Mouse (Mus musculus): ENCODE measurements around the gene Cd96. TPM values are rescaled to one million over a fixed set of nuclear protein-coding genes. Genes with fewer than 3 reads are reported as not detected.

Cd96 gene
- polyA plus RNA-seq, 1 experiment from 2014 or later, result 0.21 TPM

DNA sequence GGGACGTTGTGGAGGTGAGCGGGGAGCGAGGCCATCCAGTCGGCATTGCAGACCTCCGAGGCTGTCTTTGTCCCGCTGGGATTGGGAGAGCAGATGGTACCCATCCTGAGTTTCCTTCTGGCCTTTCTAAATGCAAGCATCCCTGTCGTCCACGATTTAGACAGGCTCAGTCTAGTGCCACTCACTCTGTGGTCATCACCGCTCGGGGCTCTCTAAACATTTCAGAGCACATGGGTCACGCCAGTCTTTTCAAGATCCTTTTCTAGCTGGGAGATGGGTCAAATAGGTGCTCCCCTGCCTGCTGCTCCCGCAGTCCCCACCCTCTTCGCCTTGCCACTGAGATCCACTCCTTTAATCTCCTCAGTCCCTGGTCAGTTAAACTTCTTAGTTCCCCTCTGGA is 110.3 kb downstream of the Cd96 start:
- no peaks in the 10 kb centered on the region for H3K27me3 ChIP-seq
- H3K4me1 ChIP-seq, result peaks cover 5% of the 10 kb centered on the region; the same call in 1 of the 2 replicates
- peak overlapping the region; percentile 29; the same call in 1 of the 2 replicates for H3K9ac ChIP-seq
- no peaks in the 10 kb centered on the region for H3K9me3 ChIP-seq (replicated peaks)
- H3K4me3 ChIP-seq (replicated peaks), result peak overlapping the region; percentile 55
- WGBS, result under 1% methylated on average over 13 of the region's 13 CpGs
- 0 out of 2 replicates have a peak overlapping the region, but pooled peaks have one; percentile 69 for H3K27ac ChIP-seq (replicated peaks)
- H3K36me3 ChIP-seq, result no peaks in the 10 kb centered on the region
- no peak for ATAC-seq (ENCODE audit: insufficient number of reproducible peaks, low FRiP score, low TSS enrichment, low read depth)
- peak overlapping the region; percentile 90 for H3K4me2 ChIP-seq (replicated peaks)

DNA sequence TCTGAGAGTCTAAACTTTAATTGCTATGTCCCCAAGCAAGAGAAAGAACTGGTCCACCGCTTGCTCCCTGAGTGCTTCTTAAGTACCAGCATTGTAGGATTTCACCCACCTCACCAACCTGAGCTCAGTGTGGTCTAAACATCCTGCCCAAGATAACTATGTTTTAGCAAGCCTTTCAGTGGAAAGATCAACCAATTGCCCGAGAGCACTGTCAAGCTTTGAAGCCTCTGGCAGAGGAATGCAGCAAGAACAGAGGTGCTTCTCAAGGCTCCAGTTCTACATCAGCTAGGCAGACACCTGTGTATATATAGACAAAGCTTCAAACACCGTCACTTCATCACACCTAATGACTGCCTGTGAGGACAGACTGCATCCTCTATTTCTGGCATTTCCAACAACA is 111.3 kb downstream of the Cd96 start:
- H3K27ac ChIP-seq (replicated peaks), result no peak overlapping the region
- H3K36me3 ChIP-seq, result no peaks in the 10 kb centered on the region
- H3K4me3 ChIP-seq (replicated peaks), result no peak overlapping the region
- ATAC-seq (ENCODE audit: insufficient number of reproducible peaks, low FRiP score, low TSS enrichment, low read depth), result no peak
- H3K4me1 ChIP-seq, result peaks cover 5% of the 10 kb centered on the region; the same call in 1 of the 2 replicates
- no peaks in the 10 kb centered on the region for H3K9me3 ChIP-seq (replicated peaks)
- WGBS, result 65% methylated on average over 3 of the region's 3 CpGs
- no peak overlapping the region for H3K4me2 ChIP-seq (replicated peaks)
- H3K9ac ChIP-seq, result no peak overlapping the region
- H3K27me3 ChIP-seq, result no peaks in the 10 kb centered on the region

- Histone ChIP-seq H3K4me3 (replicated peaks) (no peak overlapping the region), H3K27ac (replicated peaks) (no peak overlapping the region), H3K4me2 (replicated peaks) (no peak overlapping the region), H3K27me3 (no peaks in the 10 kb centered on the region), H3K4me1 (peaks cover 5% of the 10 kb centered on the region; the same call in 1 of the 2 replicates), H3K36me3 (no peaks in the 10 kb centered on the region), H3K9ac (no peak overlapping the region), H3K9me3 (replicated peaks) (no peaks in the 10 kb centered on the region)
- WGBS, result 76% methylated on average over 5 of the region's 5 CpGs
- no peak for ATAC-seq (ENCODE audit: insufficient number of reproducible peaks, low FRiP score, low TSS enrichment, low read depth)
These were observed 111.9 kb downstream of the Cd96 start for GRCm38 (mm10) chr16:46008036-46008605.

DNA sequence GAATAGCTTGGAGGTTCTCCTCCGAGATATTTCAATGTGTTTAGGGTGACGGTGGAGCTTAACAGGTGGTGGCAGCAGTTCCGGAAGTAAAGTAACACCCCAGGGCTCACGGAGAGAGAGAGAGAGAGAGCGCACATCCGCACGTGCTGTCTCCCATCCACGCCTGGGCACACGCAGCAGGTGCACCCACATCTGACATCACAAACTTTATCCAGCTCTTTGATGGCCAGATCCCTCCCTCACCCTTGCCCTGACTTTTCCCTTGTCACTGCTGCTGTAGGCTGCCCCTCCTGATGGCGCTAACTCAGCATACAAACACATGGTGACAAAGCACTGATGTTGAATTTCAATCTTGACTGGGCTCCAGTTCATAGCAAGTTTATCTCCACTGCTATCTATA is 113.8 kb downstream of the Cd96 start:
- no peaks in the 10 kb centered on the region for H3K9me3 ChIP-seq (replicated peaks)
- H3K4me1 ChIP-seq, result peaks cover 9% of the 10 kb centered on the region; the same call in 1 of the 2 replicates
- H3K4me3 ChIP-seq (replicated peaks), result no peak overlapping the region
- ATAC-seq (ENCODE audit: insufficient number of reproducible peaks, low FRiP score, low TSS enrichment, low read depth), result no peak
- H3K4me2 ChIP-seq (replicated peaks), result no peak overlapping the region
- 74% methylated on average over 10 of the region's 10 CpGs for WGBS
- no peak overlapping the region for H3K27ac ChIP-seq (replicated peaks)
- H3K9ac ChIP-seq, result no peak overlapping the region
- H3K27me3 ChIP-seq, result no peaks in the 10 kb centered on the region
- H3K36me3 ChIP-seq, result no peaks in the 10 kb centered on the region

GRCm38 (mm10) chr16:46001550-46002166 is 118.4 kb downstream of the Cd96 start:
- no peaks in the 10 kb centered on the region for H3K36me3 ChIP-seq
- ATAC-seq (ENCODE audit: insufficient number of reproducible peaks, low FRiP score, low TSS enrichment, low read depth), result no peak
- no peaks in the 10 kb centered on the region for H3K27me3 ChIP-seq
- WGBS, result 66% methylated on average over 10 of the region's 10 CpGs
- H3K9me3 ChIP-seq (replicated peaks), result no peaks in the 10 kb centered on the region
- no peak overlapping the region for H3K9ac ChIP-seq
- H3K4me3 ChIP-seq (replicated peaks), result no peak overlapping the region
- no peak overlapping the region for H3K27ac ChIP-seq (replicated peaks)
- H3K4me2 ChIP-seq (replicated peaks), result no peak overlapping the region
- 0 out of 2 replicates have a peak, but pooled peaks cover 4% of the 10 kb centered on the region for H3K4me1 ChIP-seq

GRCm38 (mm10) chr16:46000976-46001375 is 119.1 kb downstream of the Cd96 start:
- no peak overlapping the region for H3K4me2 ChIP-seq (replicated peaks)
- 0 out of 2 replicates have a peak, but pooled peaks cover 4% of the 10 kb centered on the region for H3K4me1 ChIP-seq
- no peak overlapping the region for H3K4me3 ChIP-seq (replicated peaks)
- no peak overlapping the region for H3K27ac ChIP-seq (replicated peaks)
- 66% methylated on average over 3 of the region's 3 CpGs for WGBS
- no peak overlapping the region for H3K9ac ChIP-seq
- no peaks in the 10 kb centered on the region for H3K27me3 ChIP-seq
- H3K9me3 ChIP-seq (replicated peaks), result no peaks in the 10 kb centered on the region
- no peak for ATAC-seq (ENCODE audit: insufficient number of reproducible peaks, low FRiP score, low TSS enrichment, low read depth)
- H3K36me3 ChIP-seq, result no peaks in the 10 kb centered on the region

DNA sequence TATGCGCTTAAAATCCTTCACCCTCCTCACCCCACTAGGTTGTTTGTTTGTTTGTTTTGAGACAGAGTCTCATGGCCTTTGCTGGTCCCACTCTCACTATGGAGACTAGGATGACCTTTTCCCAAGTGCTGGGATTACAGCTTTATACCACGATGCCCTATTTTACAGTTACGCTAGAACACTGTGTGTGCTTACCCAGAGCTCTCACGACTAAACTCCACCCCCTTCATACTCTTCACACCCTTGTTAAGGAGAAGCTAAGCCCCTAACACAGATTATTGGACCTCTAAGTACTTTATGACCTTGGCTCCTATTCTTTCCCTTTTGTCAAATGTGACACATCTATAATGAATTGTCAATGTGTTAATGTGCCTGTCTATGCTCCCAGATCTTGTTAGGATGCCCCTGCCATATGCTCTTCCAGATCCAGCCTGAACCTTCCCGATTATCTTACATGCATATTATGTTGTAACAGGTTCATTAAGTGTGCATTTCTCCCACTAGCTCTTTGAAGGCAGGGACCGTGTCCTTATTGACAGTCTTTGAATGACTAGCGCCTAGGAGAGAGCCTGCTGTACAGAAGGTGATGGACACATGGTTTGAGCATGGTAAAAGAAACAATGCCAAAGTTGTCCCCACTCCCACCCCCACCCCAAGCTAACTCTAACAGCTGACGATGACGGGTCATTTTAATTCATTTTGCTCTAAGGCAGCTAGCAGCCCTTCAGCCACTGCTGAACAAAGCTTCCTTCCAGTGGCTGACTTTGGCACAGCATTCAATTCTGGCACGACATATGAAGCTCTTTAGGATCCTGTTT is 120.5 kb downstream of the Cd96 start:
- Histone ChIP-seq H3K9ac (no peak overlapping the region), H3K27me3 (no peaks in the 10 kb centered on the region), H3K9me3 (replicated peaks) (no peaks in the 10 kb centered on the region), H3K36me3 (no peaks in the 10 kb centered on the region), H3K27ac (replicated peaks) (no peak overlapping the region), H3K4me1 (0 out of 2 replicates have a peak, but pooled peaks cover 4% of the 10 kb centered on the region), H3K4me3 (replicated peaks) (no peak overlapping the region), H3K4me2 (replicated peaks) (no peak overlapping the region)
- ATAC-seq (ENCODE audit: insufficient number of reproducible peaks, low FRiP score, low TSS enrichment, low read depth), result no peak
- 73% methylated on average over 10 of the region's 10 CpGs for WGBS

- no peak for ATAC-seq (ENCODE audit: insufficient number of reproducible peaks, low FRiP score, low TSS enrichment, low read depth)
These were observed 121.8 kb downstream of the Cd96 start for GRCm38 (mm10) chr16:45998231-45998630.

DNA sequence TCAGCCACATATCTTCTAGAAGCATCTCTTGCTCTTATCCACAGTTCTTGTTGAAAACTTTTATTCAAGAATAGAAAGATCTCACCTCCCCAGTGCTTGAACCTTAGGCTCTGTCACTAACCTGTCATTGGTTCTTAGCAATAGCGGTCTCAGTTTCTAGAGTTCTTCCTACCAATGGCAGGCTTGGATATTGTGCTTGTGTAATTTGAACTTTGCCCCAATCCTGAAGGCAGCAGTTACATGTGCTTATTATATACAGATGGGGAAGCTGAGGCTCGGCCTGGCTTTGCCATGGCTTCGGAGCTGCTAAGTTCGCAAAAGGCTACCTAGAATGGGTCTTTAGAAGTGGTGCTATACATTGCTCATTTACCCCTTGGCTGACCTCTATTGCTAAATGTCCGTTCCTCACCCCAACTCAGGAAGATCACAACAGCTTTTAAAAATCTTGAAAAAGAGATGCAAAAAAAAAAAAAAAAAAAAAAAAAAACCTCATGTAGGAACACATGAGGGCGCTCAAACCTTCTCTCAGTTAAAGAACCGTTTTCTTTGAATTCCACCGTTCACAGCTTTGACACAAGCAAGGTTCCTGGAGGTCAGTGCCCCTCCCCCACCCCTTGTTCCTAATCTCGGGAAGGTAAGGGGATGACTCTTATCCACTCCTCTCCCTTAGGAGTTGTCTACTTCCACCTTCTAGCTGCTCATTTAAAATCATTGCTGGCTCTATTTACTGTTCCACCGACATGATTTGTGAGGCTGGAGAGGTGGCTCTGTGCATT is 129.0 kb downstream of the Cd96 start:
- WGBS, result 43% methylated on average over 10 of the region's 10 CpGs
- H3K4me2 ChIP-seq (replicated peaks), result no peak overlapping the region
- H3K4me3 ChIP-seq (replicated peaks), result no peak overlapping the region

More at GRCm38 (mm10) chr16:45998231-45998630, 121.8 kb downstream of the Cd96 start:
- H3K36me3 ChIP-seq, result no peaks in the 10 kb centered on the region
- H3K27ac ChIP-seq (replicated peaks), result no peak overlapping the region
- 0 out of 2 replicates have a peak, but pooled peaks cover 4% of the 10 kb centered on the region for H3K4me1 ChIP-seq
- no peaks in the 10 kb centered on the region for H3K9me3 ChIP-seq (replicated peaks)
- no peaks in the 10 kb centered on the region for H3K27me3 ChIP-seq
- 79% methylated on average over 7 of the region's 7 CpGs for WGBS
- H3K9ac ChIP-seq, result no peak overlapping the region
- H3K4me2 ChIP-seq (replicated peaks), result no peak overlapping the region
- no peak overlapping the region for H3K4me3 ChIP-seq (replicated peaks)

DNA sequence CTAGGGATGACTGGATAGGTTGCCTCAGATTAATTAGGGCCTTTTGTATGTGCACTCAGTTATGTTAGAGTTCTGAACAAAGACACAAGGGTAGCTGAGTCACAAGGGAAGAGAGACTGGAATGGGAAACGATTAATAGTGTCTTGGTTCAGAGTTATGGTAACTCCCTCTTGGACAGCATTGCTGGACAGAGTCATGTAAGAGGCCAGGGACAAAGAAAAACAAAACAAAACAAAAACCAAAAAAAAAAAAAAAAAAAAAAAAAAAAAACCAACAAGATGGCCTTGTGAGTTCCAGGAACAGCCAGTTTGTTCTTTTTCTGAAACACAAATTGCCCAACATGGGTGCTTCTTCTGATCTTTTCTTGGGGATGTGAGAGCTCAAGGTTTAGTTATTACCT is 133.8 kb downstream of the Cd96 start:
- no peak for ATAC-seq (ENCODE audit: insufficient number of reproducible peaks, low FRiP score, low TSS enrichment, low read depth)
- H3K9ac ChIP-seq, result no peak overlapping the region
- no peaks in the 10 kb centered on the region for H3K4me1 ChIP-seq

More for the DNA sequence above, 129.0 kb downstream of the Cd96 start:
- no peak overlapping the region for H3K9ac ChIP-seq
- no peaks in the 10 kb centered on the region for H3K4me1 ChIP-seq
- H3K27ac ChIP-seq (replicated peaks), result no peak overlapping the region
- no peaks in the 10 kb centered on the region for H3K27me3 ChIP-seq
- no peak for ATAC-seq (ENCODE audit: insufficient number of reproducible peaks, low FRiP score, low TSS enrichment, low read depth)
- H3K36me3 ChIP-seq, result no peaks in the 10 kb centered on the region
- H3K9me3 ChIP-seq (replicated peaks), result no peaks in the 10 kb centered on the region

More for the DNA sequence above, 133.8 kb downstream of the Cd96 start:
- no peaks in the 10 kb centered on the region for H3K9me3 ChIP-seq (replicated peaks)
- H3K36me3 ChIP-seq, result no peaks in the 10 kb centered on the region
- H3K27ac ChIP-seq (replicated peaks), result no peak overlapping the region
- H3K4me3 ChIP-seq (replicated peaks), result no peak overlapping the region
- WGBS, result 68% methylated on average over 1 of the region's 1 CpGs
- no peaks in the 10 kb centered on the region for H3K27me3 ChIP-seq
- H3K4me2 ChIP-seq (replicated peaks), result no peak overlapping the region

Measured in embryonic facial prominence, embryonic 15.5 days (tissue).